Mouse (Mus musculus): ENCODE measurements around the gene Cd3g. TPM values are rescaled to one million over a fixed set of nuclear protein-coding genes. Genes with fewer than 3 reads are reported as not detected.
"Not testable (repeated sequence)": the region's sequence is repeated elsewhere in the genome, so short reads cannot be mapped to it uniquely, and the experiment has no call there.

Cd3g gene
- total RNA-seq, 2 experiments from 2014 or later = 0.88 TPM; not detected in 1

- no peak for DNase-seq (ENCODE audit: low spot score in 2 of 2)
Observed at GRCm38 (mm10) chr9:44986242-44986781, 6.1 kb upstream of the Cd3g start.

- no peak for DNase-seq (ENCODE audit: low spot score in 2 of 2)
Observed at GRCm38 (mm10) chr9:44985721-44986161, 5.5 kb upstream of the Cd3g start.

DNA sequence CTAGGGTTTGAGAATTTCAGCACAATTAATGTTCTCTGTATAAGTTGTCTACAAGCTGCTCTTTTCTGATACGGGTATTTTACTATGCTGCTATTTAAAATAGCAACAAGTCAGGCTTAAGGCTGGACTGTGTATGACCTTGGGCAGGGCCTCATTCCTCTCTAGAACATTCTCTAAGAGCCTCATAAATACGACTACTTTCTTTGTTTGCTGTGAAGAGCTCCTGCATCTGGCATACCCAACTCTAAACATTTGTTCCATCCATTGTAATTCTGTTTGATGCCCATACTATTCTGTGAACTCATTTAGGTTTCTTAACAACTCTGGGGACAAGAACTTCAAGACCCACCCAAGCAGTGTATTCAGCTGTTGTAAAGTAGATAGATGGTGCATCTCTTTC is 2.8 kb upstream of the Cd3g start:
- no peak for DNase-seq (ENCODE audit: low spot score in 2 of 2)

- no peak for DNase-seq (ENCODE audit: low spot score in 2 of 2)
Observed at GRCm38 (mm10) chr9:44982531-44982930, 2.3 kb upstream of the Cd3g start.

DNA sequence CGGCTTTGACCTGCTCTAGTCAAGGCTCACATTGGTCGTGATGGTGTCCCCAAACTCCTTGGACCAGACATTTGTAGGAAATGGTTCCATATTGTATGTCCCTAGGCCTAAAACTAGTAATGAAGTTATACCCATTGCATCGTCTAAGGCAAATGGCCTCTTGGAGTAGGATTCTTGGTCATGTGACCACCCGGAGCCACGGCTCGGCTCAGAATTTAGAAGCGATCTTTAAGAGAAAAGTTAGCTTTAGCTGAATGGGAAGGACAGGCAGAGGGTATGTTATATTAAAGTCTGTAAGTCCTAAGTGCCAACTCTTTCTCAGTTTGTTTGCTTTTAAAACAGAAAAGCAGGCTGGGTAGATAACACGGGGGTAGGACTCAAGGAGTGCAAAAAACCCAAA is 1.9 kb upstream of the Cd3g start:
- DNase-seq (ENCODE audit: low spot score in 2 of 2) = no peak

GRCm38 (mm10) chr9:44981676-44982075 is 1.4 kb upstream of the Cd3g start, which contains the start of gene Cd3d:
Cd3d (plus strand) TSS chr9:44981786.
- DNase-seq (ENCODE audit: low spot score in 2 of 2) = no peak

DNA sequence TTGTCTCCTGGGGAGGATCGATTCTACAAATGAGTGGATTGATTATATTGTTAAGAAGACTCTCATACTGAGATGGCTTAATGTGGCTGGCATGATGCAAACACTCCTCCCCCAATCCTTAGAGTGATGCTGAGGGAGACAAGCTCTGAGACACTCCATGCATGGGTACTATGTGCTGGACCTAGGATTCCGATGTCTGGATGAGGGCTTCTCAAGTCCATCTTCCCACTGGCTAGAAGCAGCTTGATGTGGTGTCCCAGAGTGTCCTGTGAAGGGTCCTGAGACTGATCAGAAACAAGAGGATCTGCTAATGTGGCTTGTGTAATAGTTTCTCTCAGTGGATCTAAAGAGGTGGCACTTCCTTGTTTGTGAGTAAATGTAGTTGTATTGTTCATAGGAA is 873 bp upstream of the Cd3g start:
- no peak for DNase-seq (ENCODE audit: low spot score in 2 of 2)

DNA sequence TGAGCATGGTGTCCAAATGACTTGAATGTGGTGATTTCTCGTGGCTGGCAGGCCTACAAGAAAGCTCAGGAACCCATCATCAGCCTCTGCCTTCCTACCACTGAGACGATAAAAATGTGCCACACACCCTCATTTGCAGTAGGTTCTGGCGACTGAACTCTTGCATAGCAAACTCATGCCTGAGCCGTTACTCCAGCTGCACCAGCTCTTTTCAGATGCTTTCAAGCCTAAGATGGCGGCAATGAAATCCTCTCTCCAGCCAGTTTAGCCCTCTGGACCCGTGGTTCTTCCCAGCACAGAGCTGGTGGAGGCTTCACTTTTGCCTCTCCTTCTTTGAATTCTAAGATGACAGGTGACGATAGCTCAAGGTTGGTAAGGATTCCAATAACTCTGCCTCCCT is 425 bp downstream of the Cd3g start:
- DNase-seq (ENCODE audit: low spot score in 2 of 2) = no peak

DNA sequence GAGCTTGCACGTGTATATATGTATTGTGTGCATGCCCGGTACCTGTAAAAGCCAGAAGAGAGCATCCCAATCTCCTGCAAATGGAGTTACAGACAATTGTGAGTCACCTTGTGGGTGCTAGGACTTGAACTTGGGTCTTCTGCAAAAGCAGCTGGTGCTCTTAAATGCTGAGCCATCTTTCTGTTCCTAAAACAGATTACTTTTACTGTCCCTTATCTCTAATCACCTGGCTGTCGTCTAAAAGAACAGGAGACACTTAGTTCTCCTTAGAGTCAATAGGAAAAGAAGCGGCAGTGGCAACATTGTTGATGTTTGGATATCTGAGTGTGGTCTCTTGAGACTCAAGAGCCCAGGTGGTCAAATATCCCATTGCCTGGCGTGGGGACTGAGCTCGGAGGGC is 2.4 kb downstream of the Cd3g start:
- no peak for DNase-seq (ENCODE audit: low spot score in 2 of 2)

DNA sequence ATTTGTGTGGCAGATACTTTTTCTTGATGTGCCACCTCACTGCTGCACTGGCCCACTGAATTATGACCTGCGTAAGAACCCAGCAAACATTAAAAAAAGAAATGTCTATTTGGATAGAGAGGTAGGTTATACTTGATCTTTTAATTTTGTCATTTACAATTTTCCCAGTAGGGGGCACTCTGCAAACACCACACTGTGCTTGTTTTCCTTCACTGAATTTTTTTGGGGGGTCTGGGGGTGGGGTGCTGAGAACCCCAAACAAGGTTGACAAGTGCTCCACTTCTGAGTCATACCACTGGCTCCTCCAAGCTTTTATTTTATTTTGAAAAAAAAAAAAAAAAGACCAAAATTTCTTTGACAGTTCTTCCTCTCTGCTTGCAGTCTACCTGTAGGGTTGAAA is 10.8 kb downstream of the Cd3g start:
- no peak for DNase-seq (ENCODE audit: low spot score in 2 of 2)

GRCm38 (mm10) chr9:44967763-44968162 is 12.5 kb downstream of the Cd3g start:
- DNase-seq (ENCODE audit: low spot score in 2 of 2) = not testable (repeated sequence)

- peak in 1 of 2 experiments; percentile 49 for DNase-seq (ENCODE audit: low spot score in 2 of 2)
Observed at GRCm38 (mm10) chr9:44966815-44967242, 13.4 kb downstream of the Cd3g start.

GRCm38 (mm10) chr9:44965833-44966466 is 14.3 kb downstream of the Cd3g start:
- no peak for DNase-seq (ENCODE audit: low spot score in 2 of 2)

DNA sequence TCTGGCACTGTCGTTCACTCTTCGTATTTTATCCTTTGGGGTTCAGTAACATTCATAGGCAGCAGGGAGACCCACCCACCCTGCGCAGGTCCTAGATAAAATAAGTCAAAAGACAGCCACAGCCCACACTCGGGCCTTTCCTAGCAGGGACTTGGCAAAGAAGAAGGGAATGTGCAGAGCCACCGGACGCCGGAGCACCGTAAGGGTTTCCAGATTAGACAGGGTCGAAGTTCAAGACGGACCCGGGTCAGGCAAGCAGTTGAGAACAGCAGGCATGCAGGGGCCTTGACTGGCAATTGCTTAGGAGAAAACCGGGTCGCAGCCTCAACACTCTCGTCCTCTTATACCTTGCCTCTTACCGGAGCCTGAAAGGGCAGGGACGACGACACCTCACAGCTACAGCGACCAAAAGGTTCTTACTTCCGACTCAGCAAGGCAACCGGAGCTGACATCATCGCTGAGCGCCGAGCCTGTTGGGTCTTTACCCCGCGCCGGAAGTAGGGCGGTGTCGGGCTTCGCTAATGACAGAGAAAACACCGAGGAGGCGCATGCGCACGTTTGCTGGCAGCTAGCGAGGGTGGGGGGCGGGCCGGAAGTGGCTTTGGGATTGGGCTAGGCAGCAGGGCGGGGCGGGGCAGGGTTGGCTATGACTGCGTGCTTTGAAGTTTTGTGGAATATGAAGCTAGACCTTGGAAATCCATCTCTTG is 15.0 kb downstream of the Cd3g start, which contains the start of gene Ube4a:
Ube4a (minus strand) TSS at position 475 of the 707 bp plus-strand sequence.
- peak; percentile 96 to 98 for DNase-seq (ENCODE audit: low spot score in 2 of 2)

DNA sequence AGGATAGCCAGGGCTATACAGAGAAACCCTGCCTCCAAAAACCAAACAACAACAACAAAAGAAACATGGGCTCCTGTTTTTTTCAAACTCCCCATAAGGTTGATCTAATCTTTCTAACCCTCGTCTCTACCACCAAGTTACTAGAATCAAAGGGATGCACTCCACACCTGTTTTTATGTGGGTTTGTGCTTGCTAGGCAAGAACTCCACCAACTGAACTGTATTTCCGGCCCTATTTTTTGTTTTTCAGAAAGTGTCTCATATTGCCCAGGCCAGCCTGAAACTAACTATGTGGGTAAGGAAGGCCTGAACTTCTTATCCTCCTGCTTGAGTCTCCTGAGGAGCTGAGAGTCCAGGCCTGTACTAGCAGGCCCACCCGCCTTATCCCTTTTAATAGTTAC is 25.8 kb downstream of the Cd3g start:
- DNase-seq (ENCODE audit: low spot score in 2 of 2) = no peak

DNA sequence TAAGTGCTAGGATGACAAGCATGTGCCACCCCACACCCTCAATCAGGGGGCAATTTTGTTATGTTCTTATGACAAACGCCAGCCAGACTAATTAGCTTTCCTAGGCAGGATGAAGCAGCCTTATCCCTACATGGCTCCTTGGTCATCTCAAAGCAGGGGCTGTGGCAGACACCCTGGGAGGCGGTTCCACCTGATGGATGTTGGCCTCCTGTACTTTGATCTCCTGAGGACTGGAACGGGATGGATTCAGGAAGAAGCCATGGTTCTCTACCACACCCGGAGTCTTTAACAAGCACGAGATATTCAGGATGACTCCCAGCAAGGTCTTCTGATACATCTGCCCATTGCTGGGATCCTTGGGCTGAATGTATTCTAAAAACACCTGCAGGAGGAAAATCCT is 32.4 kb downstream of the Cd3g start:
- DNase-seq (ENCODE audit: low spot score in 2 of 2) = no peak

DNA sequence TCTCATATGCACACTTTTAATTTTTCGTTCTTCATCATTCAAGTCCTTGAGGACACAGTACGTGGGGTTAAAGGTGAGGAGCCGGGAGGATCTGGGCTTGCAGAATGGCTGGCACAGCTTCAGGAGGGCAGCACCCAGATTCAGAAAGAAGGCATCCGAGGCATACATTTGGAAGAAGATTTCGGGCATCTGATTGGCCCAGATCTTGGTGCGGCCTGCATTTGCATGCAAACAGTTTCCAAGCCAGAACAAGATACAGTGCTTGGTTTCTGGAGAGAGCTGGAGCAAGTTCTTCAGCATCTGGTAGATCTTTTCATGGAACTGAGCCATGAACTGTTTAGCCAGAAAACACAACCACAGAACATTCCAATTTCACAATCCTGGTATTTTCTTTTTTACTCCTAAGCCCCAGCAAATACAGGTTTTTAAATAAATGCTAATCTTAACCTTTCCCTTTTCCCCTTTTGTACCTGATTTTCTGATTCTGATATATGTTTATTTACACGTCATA is 34.0 kb downstream of the Cd3g start:
- DNase-seq (ENCODE audit: low spot score in 2 of 2) = no peak

- DNase-seq (ENCODE audit: low spot score in 2 of 2) = no peak
Observed at GRCm38 (mm10) chr9:44942421-44942820, 37.8 kb downstream of the Cd3g start.

GRCm38 (mm10) chr9:44941756-44942155 is 38.5 kb downstream of the Cd3g start:
- no peak for DNase-seq (ENCODE audit: low spot score in 2 of 2)

DNA sequence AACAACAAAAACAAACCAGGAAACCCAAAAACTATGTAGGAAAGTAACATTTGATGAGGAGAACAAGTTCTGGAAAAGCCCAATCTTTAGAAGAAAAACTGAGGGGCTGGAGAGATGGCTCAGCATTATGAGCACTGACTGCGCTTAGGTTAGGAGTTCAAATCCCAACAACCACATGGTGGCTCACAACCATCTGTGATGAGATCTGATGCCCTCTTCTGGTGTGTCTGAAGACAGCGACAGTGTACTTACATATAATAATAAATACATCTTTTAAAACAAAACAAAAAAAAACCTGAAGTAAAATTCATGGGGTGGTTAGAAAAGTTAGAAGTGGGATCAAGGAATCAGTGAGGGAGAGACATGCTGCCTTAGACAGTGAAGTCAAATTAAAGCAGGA is 58.7 kb downstream of the Cd3g start:
- DNase-seq (ENCODE audit: low spot score in 2 of 2) = no peak

GRCm38 (mm10) chr9:44921123-44921468 is 59.1 kb downstream of the Cd3g start:
- DNase-seq (ENCODE audit: low spot score in 2 of 2) = no peak

DNA sequence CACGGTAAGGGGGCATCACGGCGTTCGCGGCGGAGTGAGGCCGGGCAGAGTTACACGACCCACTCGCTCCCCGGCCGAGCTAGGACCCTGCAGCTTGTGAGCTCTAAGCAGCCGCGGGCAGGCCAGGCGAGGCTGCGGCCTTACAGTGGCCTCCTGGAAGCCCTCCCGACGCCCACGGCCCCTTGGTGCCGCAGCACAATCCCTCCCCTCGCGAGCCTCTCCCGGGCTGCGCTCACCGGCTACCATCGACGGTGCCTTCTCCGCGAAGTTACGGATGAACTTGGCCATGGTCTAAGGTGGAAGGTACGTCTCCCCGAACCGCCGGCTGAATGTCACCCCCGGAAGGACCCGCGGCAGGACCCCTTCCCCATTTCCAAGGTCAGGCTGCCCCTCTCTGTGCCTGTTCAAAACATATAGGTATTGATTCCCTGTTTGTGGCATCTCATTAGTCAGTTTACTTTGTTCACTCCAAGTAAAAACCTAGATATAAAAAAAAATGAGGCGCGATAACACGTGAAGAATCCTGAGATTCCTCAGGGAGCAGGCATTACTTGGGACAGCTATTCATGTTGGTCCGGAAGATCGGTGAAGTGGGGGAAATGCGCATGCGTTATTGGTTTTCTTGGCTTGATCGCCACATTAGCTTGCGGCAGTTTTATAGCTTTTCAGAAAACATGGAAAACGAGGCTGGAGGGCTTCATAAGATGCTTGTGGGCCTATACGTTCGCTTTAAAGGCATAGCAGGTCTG is 59.7 kb downstream of the Cd3g start, which contains the start of gene Atp5l:
Atp5l (minus strand) TSS at position 369 of the 749 bp plus-strand sequence.
- DNase-seq (ENCODE audit: low spot score in 2 of 2) = peak; percentile 45 to 87
